Mouse (Mus musculus) liver, embryonic 14.5 days (tissue): ENCODE data around the gene Pih1d1.

ENCODE experiments used
- CTCF ChIP-seq: IDR thresholded peaks from 2 replicates; pipeline ENCODE4 v1.5.1; 2016; ENCODE audit warnings: antibody characterized with exemption, low read depth, control low read depth
- EP300 ChIP-seq: IDR thresholded peaks from 2 replicates; pipeline ENCODE4 v1.6.1; 2016; ENCODE audit warnings: antibody characterized with exemption, low read depth

GRCm38 (mm10) chr7:45127700-45128224 is 26.3 kb upstream of the Pih1d1 start:
- TF ChIP-seq CTCF (no peak), EP300 (no peak)
